Mouse (Mus musculus): ENCODE measurements around the gene Tmem273. TPM values are rescaled to one million over a fixed set of nuclear protein-coding genes. Genes with fewer than 3 reads are reported as not detected.

The Tmem273 gene
- total and polyA plus RNA-seq, 3 experiments, result not detected

- Histone ChIP-seq H3K79me2 (ENCODE audit: control insufficient read depth, insufficient read depth, low read length, poor library complexity) (no peaks in the 10 kb centered on the region), H3K27me3 (ENCODE audit: control insufficient read depth in 1 of 2, insufficient read depth in 2 of 2, low read length in 2 of 2) (no peaks in the 10 kb centered on the region), H3K9me3 (replicated peaks; ENCODE audit: insufficient read depth, low read length) (no peaks in the 10 kb centered on the region), H3K4me1 (ENCODE audit: control insufficient read depth in 1 of 2, insufficient read depth in 2 of 2, low read length in 2 of 2) (no peaks in the 10 kb centered on the region), H3K4me3 (ENCODE audit: control insufficient read depth in 1 of 2, insufficient read depth in 1 of 2, low read depth in 2 of 2, low read length in 2 of 2) (no peak overlapping the region), H3K36me3 (ENCODE audit: control insufficient read depth in 1 of 2, insufficient read depth in 2 of 2, low read length in 2 of 2) (no peaks in the 10 kb centered on the region), H3K27ac (ENCODE audit: control insufficient read depth, low read depth, low read length) (no peak overlapping the region), H3K9ac (ENCODE audit: control insufficient read depth, low read depth, low read length, poor library complexity, severe bottlenecking) (no peak overlapping the region)
- TF ChIP-seq USF1 (IDR thresholded peaks at IDR 0.05; ENCODE audit: low read depth, low read length), result no peak
- no peak for TF ChIP-seq NRF1 (IDR thresholded peaks at IDR 0.05; ENCODE audit: insufficient read depth, low read depth, low read length, poor library complexity, severe bottlenecking)
- no peak for TF ChIP-seq ZNF384 (IDR thresholded peaks at IDR 0.05; ENCODE audit: low read depth, low read length)
- TF ChIP-seq CHD1 (IDR thresholded peaks at IDR 0.05; ENCODE audit: low read depth, low read length), result no peak
- TF ChIP-seq NELFE (IDR thresholded peaks at IDR 0.05; ENCODE audit: low read depth, low read length), result no peak
- TF ChIP-seq USF2 (IDR thresholded peaks at IDR 0.05; ENCODE audit: borderline replicate concordance in 1 of 2, insufficient read depth in 1 of 2, low read depth in 1 of 2, low read length in 2 of 2), result no peak
- TF ChIP-seq POLR2A (IDR thresholded peaks at IDR 0.05; ENCODE audit: control insufficient read depth in 1 of 2, insufficient read depth in 1 of 2, low read depth in 1 of 2, low read length in 2 of 2, poor library complexity in 1 of 2), result no peak
- TF ChIP-seq RCOR1 (IDR thresholded peaks at IDR 0.05; ENCODE audit: low read depth, low read length), result no peak
- no peak for TF ChIP-seq MAX (IDR thresholded peaks at IDR 0.05; ENCODE audit: low read length)
- TF ChIP-seq MXI1 (IDR thresholded peaks at IDR 0.05; ENCODE audit: low read depth, low read length), result no peak
- TF ChIP-seq TBP (IDR thresholded peaks at IDR 0.05; ENCODE audit: low read depth, low read length), result no peak
- TF ChIP-seq MYB (IDR thresholded peaks at IDR 0.05; ENCODE audit: low read depth, low read length), result no peak
- TF ChIP-seq SIN3A (IDR thresholded peaks at IDR 0.05; ENCODE audit: low read length), result no peak
- no peak for TF ChIP-seq ELF1 (IDR thresholded peaks at IDR 0.05; ENCODE audit: low read depth, low read length)
- no peak for TF ChIP-seq MAZ (IDR thresholded peaks at IDR 0.05; ENCODE audit: low read depth, low read length)
- no peak for TF ChIP-seq ZKSCAN1 (IDR thresholded peaks at IDR 0.05; ENCODE audit: low read depth, low read length)
- DNase-seq (ENCODE audit: low read depth, low spot score), result no peak
These were observed 10.6 kb downstream of the Tmem273 start for GRCm38 (mm10) chr14:32796375-32796774.

GRCm38 (mm10) chr14:32797803-32798202 lies 12.0 kb downstream of the Tmem273 start:
- H3K79me2 ChIP-seq (ENCODE audit: control insufficient read depth, insufficient read depth, low read length, poor library complexity), result no peaks in the 10 kb centered on the region
- no peak for DNase-seq (ENCODE audit: low read depth, low spot score)
- H3K9me3 ChIP-seq (replicated peaks; ENCODE audit: insufficient read depth, low read length), result no peaks in the 10 kb centered on the region
- H3K27me3 ChIP-seq (ENCODE audit: control insufficient read depth in 1 of 2, insufficient read depth in 2 of 2, low read length in 2 of 2), result no peaks in the 10 kb centered on the region
- no peak overlapping the region for H3K27ac ChIP-seq (ENCODE audit: control insufficient read depth, low read depth, low read length)
- no peak overlapping the region for H3K4me3 ChIP-seq (ENCODE audit: control insufficient read depth in 1 of 2, insufficient read depth in 1 of 2, low read depth in 2 of 2, low read length in 2 of 2)
- TF ChIP-seq MYB (IDR thresholded peaks at IDR 0.05; ENCODE audit: low read depth, low read length), result no peak
- no peak for TF ChIP-seq POLR2AphosphoS2 (IDR thresholded peaks at IDR 0.05; ENCODE audit: low read length)
- no peak for TF ChIP-seq POLR2AphosphoS5 (IDR thresholded peaks at IDR 0.05; ENCODE audit: borderline replicate concordance, low read depth, low read length)
- no peak for TF ChIP-seq USF1 (IDR thresholded peaks at IDR 0.05; ENCODE audit: low read depth, low read length)
- no peak for TF ChIP-seq ZKSCAN1 (IDR thresholded peaks at IDR 0.05; ENCODE audit: low read depth, low read length)
- no peak for TF ChIP-seq TCF12 (IDR thresholded peaks at IDR 0.05; ENCODE audit: low read depth, low read length)
- no peak for TF ChIP-seq MAFK (IDR thresholded peaks at IDR 0.05; ENCODE audit: borderline replicate concordance, low read depth, low read length)
- no peak for TF ChIP-seq CTCF (IDR thresholded peaks at IDR 0.05 in 2 of 3, conservative IDR thresholded peaks at IDR 0.05 in 1 of 3; ENCODE audit: control insufficient read depth in 1 of 3, insufficient read depth in 1 of 3, low read depth in 2 of 3, low read length in 3 of 3, poor library complexity in 1 of 3, severe bottlenecking in 1 of 3)
- TF ChIP-seq ZNF384 (IDR thresholded peaks at IDR 0.05; ENCODE audit: low read depth, low read length), result no peak
- TF ChIP-seq TAL1 (IDR thresholded peaks at IDR 0.05; ENCODE audit: low read length), result no peak
- no peak for TF ChIP-seq MEF2A (IDR thresholded peaks at IDR 0.05; ENCODE audit: extremely low read depth, insufficient replicate concordance, low read depth, low read length, poor library complexity, severe bottlenecking)
- no peak for TF ChIP-seq USF2 (IDR thresholded peaks at IDR 0.05; ENCODE audit: borderline replicate concordance in 1 of 2, insufficient read depth in 1 of 2, low read depth in 1 of 2, low read length in 2 of 2)
- TF ChIP-seq HCFC1 (IDR thresholded peaks at IDR 0.05; ENCODE audit: low read depth, low read length), result no peak
- H3K9ac ChIP-seq (ENCODE audit: control insufficient read depth, low read depth, low read length, poor library complexity, severe bottlenecking), result no peak overlapping the region
- H3K4me1 ChIP-seq (ENCODE audit: control insufficient read depth in 1 of 2, insufficient read depth in 2 of 2, low read length in 2 of 2), result no peaks in the 10 kb centered on the region
- H3K36me3 ChIP-seq (ENCODE audit: control insufficient read depth in 1 of 2, insufficient read depth in 2 of 2, low read length in 2 of 2), result no peaks in the 10 kb centered on the region
